ENCODE assay signal across 23 mouse cellular contexts in the genomic region with DNA sequence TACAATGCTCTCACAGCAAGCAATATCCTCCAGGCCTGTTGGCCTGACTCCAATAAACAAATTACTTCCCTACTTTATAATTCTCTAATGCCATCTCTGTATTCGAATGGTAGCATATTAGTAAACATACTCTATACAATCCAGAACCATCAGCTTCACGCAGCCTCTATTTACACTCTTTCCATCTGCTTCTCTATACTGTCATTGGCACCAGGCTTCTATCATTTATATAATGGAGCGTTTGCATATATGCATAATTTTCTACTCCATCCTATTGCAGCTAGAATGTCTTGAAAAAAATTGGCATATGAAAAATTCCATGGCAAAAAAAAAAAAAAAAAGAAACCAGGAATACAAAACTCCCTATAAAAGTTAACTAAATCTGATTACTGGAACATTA.
"Had no signal": no experiment of that assay in that cellular context is flagged by ENCODE, and none has a peak within 500 bp of the region (broad histone marks: within the 10 kb centered on the region; RNA-seq: fewer than 3 reads in every experiment).

No protein-coding gene starts in this region.

- H3K4me3 ChIP-seq: limb, embryonic 12.5 days; limb, embryonic 15.5 days; lung, embryonic 15.5 days; midbrain, embryonic 15.5 days; myocyte; neural tube, embryonic 15.5 days had no signal

- DNase-seq: kidney, adult 9 months; kidney, postnatal 14 days; kidney, postnatal 4 days; left cerebral cortex, postnatal 4 days; liver, postnatal 0 days; lung, postnatal 14 days; lung, postnatal 4 days; right cerebral cortex, adult 18-20 months; right cerebral cortex, postnatal 14 days; right cerebral cortex, postnatal 4 days; thymus, adult 2 months; thymus, postnatal 14 days; thymus, postnatal 4 days had no signal

- H3K36me3 ChIP-seq: limb, embryonic 12.5 days; limb, embryonic 15.5 days; lung, embryonic 15.5 days; midbrain, embryonic 15.5 days; neural tube, embryonic 15.5 days had no signal

- H3K9me3 ChIP-seq: limb, embryonic 12.5 days; limb, embryonic 15.5 days; lung, embryonic 15.5 days; midbrain, embryonic 15.5 days; neural tube, embryonic 15.5 days had no signal

- H3K4me1 ChIP-seq: limb, embryonic 12.5 days; limb, embryonic 15.5 days; lung, embryonic 15.5 days; midbrain, embryonic 15.5 days; neural tube, embryonic 15.5 days had no signal

- H3K27ac ChIP-seq: limb, embryonic 12.5 days; limb, embryonic 15.5 days; liver, embryonic 14.5 days; lung, embryonic 15.5 days; midbrain, embryonic 15.5 days; neural tube, embryonic 15.5 days; stomach, postnatal 0 days had no signal

- ATAC-seq: liver, postnatal 0 days; midbrain, embryonic 15.5 days had no signal

- H3K9ac ChIP-seq: limb, embryonic 12.5 days; limb, embryonic 15.5 days; liver, embryonic 14.5 days; liver, postnatal 0 days; lung, embryonic 15.5 days; midbrain, embryonic 15.5 days; neural tube, embryonic 15.5 days had no signal

- H3K4me2 ChIP-seq: limb, embryonic 12.5 days; limb, embryonic 15.5 days; liver, embryonic 11.5 days; lung, embryonic 15.5 days; midbrain, embryonic 11.5 days; midbrain, embryonic 15.5 days; neural tube, embryonic 15.5 days had no signal

- H3K27me3 ChIP-seq: limb, embryonic 12.5 days; limb, embryonic 15.5 days; lung, embryonic 15.5 days; midbrain, embryonic 15.5 days; neural tube, embryonic 15.5 days had no signal
